Mouse (Mus musculus) embryonic facial prominence, embryonic 11.5 days (tissue): Measurements from ENCODE around the gene Ttn. TPM values are rescaled to one million over a fixed set of nuclear protein-coding genes. Genes with fewer than 3 reads are reported as not detected.

Source experiments
- ATAC-seq: fragments of 200-750 bp; cut with Nextera tagmentation; replicated peaks from 2 replicates; pipeline ENCODE4 v1.8.0; 2017; ENCODE audit warnings: low read depth; ENCODE audit not compliant: insufficient number of reproducible peaks, low FRiP score, low TSS enrichment
- DNase-seq: peaks from one replicate; pipeline ENCODE4 v3.0.0-alpha.2; 2015; ENCODE audit warnings: low spot score
- H3K27ac ChIP-seq: fragments of 300-500 bp; sonication (generic); replicated peaks from 2 replicates; pipeline ENCODE4 v1.5.1; 2014; ENCODE audit warnings: mild to moderate bottlenecking, low read depth, low read length, control low read depth
- H3K27me3 ChIP-seq: fragments of 300-500 bp; sonication (generic); 2 replicates; pipeline ENCODE4 v1.6.1; 2014; ENCODE audit warnings: mild to moderate bottlenecking, low read length, moderate library complexity, mixed read lengths; ENCODE audit not compliant: control insufficient read depth, insufficient read depth
- H3K36me3 ChIP-seq: fragments of 300-500 bp; sonication (generic); replicated peaks from 2 replicates; pipeline ENCODE4 v1.6.1; 2014; ENCODE audit warnings: low read depth, mild to moderate bottlenecking, low read length, moderate library complexity, mixed read lengths; ENCODE audit not compliant: control insufficient read depth, insufficient read depth
- H3K4me1 ChIP-seq: fragments of 300-500 bp; sonication (generic); 2 replicates; pipeline ENCODE4 v1.6.1; 2014; ENCODE audit warnings: low read length, mixed read lengths; ENCODE audit not compliant: control insufficient read depth, insufficient read depth
- H3K4me2 ChIP-seq: fragments of 300-500 bp; sonication (generic); 2 replicates; pipeline ENCODE4 v1.6.1; 2014; ENCODE audit warnings: low read depth, mild to moderate bottlenecking, control low read depth, low read length, moderate library complexity
- H3K4me3 ChIP-seq: fragments of 300-500 bp; sonication (generic); 2 replicates; pipeline ENCODE4 v1.5.1; 2014; ENCODE audit warnings: low read depth, low read length, control low read depth
- H3K9ac ChIP-seq: fragments of 300-500 bp; sonication (generic); replicated peaks from 2 replicates; pipeline ENCODE4 v1.6.1; 2014; ENCODE audit warnings: mild to moderate bottlenecking, control low read depth, low read length
- H3K9me3 ChIP-seq: fragments of 300-500 bp; sonication (generic); replicated peaks from 2 replicates; pipeline ENCODE4 v1.6.1; 2016; ENCODE audit warnings: mild to moderate bottlenecking, low read length, inconsistent platforms, mixed read lengths; ENCODE audit not compliant: control insufficient read depth
- WGBS: fragments of 180-500 bp; shearing (Covaris S2); extraction: QIAGEN DNeasy Blood & Tissue Kit; methylation state at CpG from one replicate; pipeline ENCODE4 v1.1.7; 2014; 5-methylcytosine and 5-hydroxymethylcytosine counted together
- polyA plus RNA-seq: library from polyadenylated mRNA; unstranded; fragments of >200 nt; fragmentation: Nextera tagmentation; extraction: Ambion mirVana; gene quantifications from 2 replicates; pipeline ENCODE4 v1.2.1, GENCODE M21; 2014

The Ttn gene
- polyA plus RNA-seq, 1 experiment from 2014 or later = 5.0 TPM

GRCm38 (mm10) chr2:76675949-76676348 lies 306.4 kb downstream of the Ttn start:
- Histone ChIP-seq H3K4me2 (peak overlapping the region; percentile 52), H3K4me1 (no peaks in the 10 kb centered on the region), H3K9ac (peak overlapping the region; percentile 92), H3K36me3 (no peaks in the 10 kb centered on the region), H3K27ac (no peak overlapping the region), H3K4me3 (peak overlapping the region; percentile 92), H3K9me3 (no peaks in the 10 kb centered on the region), H3K27me3 (no peaks in the 10 kb centered on the region)
- no peak for DNase-seq
- WGBS = 7% methylated on average over 4 of the region's 4 CpGs
- ATAC-seq = no peak

DNA sequence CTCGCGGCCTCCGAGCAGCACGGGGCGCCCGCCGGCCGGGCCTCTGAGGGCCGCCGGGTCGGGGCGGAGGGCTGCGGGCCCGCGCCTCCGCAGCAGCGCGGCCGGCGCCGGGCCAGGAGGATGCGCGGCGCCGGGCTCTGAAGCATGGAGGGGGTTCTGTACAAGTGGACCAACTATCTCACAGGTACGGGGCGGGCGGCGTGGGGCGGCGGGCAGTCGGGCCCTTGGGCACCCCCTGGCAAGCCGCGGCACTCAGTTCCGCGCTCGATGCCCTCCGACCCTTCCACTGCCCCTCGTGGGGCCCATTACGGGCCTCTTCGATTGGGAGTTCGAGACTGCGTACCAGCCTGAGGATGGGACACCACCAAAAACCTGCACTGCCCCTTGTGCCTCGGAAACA lies 306.9 kb downstream of the Ttn start:
- Histone ChIP-seq H3K4me2 (peak overlapping the region; percentile 52), H3K4me3 (peak overlapping the region; percentile 92), H3K9me3 (no peaks in the 10 kb centered on the region), H3K27ac (peak overlapping the region; percentile 70), H3K27me3 (no peaks in the 10 kb centered on the region), H3K36me3 (no peaks in the 10 kb centered on the region), H3K9ac (peak overlapping the region; percentile 92), H3K4me1 (no peaks in the 10 kb centered on the region)
- under 1% methylated on average over 19 of the region's 44 CpGs for WGBS
- peak; percentile 54 for DNase-seq
- peak; percentile 32 for ATAC-seq

GRCm38 (mm10) chr2:76674725-76675427 lies 307.5 kb downstream of the Ttn start, which contains the start of gene Plekha3:
Plekha3 (plus strand) TSS chr2:76675281.
- ATAC-seq = peak; percentile 76
- peak within 1 kb of the TSS; percentile 52 for H3K4me2 ChIP-seq
- peak; percentile 88 for DNase-seq
- H3K27ac ChIP-seq = peak within 1 kb of the TSS; percentile 70
- H3K9me3 ChIP-seq = no peaks in the 10 kb centered on the region
- H3K9ac ChIP-seq = peak within 1 kb of the TSS; percentile 92
- H3K4me1 ChIP-seq = no peaks in the 10 kb centered on the region
- peak within 1 kb of the TSS; percentile 92 for H3K4me3 ChIP-seq
- 5% methylated on average over 44 of the region's 52 CpGs for WGBS
- H3K36me3 ChIP-seq = no peaks in the 10 kb centered on the region
- H3K27me3 ChIP-seq = no peaks in the 10 kb centered on the region

GRCm38 (mm10) chr2:76673472-76674081 lies 308.8 kb downstream of the Ttn start:
- H3K9ac ChIP-seq = no peak overlapping the region
- H3K4me1 ChIP-seq = no peaks in the 10 kb centered on the region
- no peak for ATAC-seq
- no peak overlapping the region for H3K27ac ChIP-seq
- peak; percentile 59 for DNase-seq
- H3K4me2 ChIP-seq = peak overlapping the region; percentile 47; the same call in 1 of the 2 replicates
- H3K9me3 ChIP-seq = no peaks in the 10 kb centered on the region
- no peaks in the 10 kb centered on the region for H3K36me3 ChIP-seq
- WGBS = 35% methylated on average over 7 of the region's 7 CpGs
- H3K27me3 ChIP-seq = no peaks in the 10 kb centered on the region
- peak overlapping the region; percentile 40; the same call in 1 of the 2 replicates for H3K4me3 ChIP-seq

DNA sequence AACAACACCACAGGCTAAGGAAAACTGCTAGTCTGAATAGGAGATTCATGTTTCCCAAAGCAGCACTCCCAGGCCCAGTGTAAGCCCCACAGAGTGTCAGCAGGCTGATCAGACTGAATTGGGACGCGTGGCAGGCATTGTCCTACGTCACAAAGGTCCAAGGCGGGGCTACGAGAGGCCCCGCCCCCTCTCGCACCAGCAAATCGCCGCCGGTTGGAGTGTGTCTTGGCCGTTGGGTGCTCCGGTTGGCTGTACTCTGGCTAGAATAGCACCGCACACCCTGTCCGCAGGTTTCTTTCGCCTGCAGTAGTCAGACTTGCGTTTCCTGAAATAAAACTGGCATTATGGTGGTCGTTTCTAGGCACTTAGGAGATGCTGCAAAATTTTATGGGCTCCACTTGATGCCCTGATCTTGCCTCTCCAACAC lies 309.4 kb downstream of the Ttn start, which contains the start of gene Fkbp7:
Fkbp7 (minus strand) TSS at position 151 of the 427 bp plus-strand sequence.
- Histone ChIP-seq H3K9ac (peak within 1 kb of the TSS; percentile 60), H3K9me3 (no peaks in the 10 kb centered on the region), H3K4me1 (no peaks in the 10 kb centered on the region), H3K27me3 (no peaks in the 10 kb centered on the region), H3K36me3 (no peaks in the 10 kb centered on the region), H3K4me2 (peak within 1 kb of the TSS; percentile 47), H3K27ac (0 out of 2 replicates have a peak within 1 kb of the TSS, but pooled peaks have one; percentile 10), H3K4me3 (peak within 1 kb of the TSS; percentile 40)
- peak; percentile 87 for ATAC-seq
- under 1% methylated on average over 17 of the region's 17 CpGs for WGBS
- DNase-seq = peak; percentile 95

- no peak for ATAC-seq
- Histone ChIP-seq H3K27ac (0 out of 2 replicates have a peak overlapping the region, but pooled peaks have one; percentile 10), H3K9me3 (no peaks in the 10 kb centered on the region)
Observed at GRCm38 (mm10) chr2:76672134-76672745, 310.1 kb downstream of the Ttn start.

DNA sequence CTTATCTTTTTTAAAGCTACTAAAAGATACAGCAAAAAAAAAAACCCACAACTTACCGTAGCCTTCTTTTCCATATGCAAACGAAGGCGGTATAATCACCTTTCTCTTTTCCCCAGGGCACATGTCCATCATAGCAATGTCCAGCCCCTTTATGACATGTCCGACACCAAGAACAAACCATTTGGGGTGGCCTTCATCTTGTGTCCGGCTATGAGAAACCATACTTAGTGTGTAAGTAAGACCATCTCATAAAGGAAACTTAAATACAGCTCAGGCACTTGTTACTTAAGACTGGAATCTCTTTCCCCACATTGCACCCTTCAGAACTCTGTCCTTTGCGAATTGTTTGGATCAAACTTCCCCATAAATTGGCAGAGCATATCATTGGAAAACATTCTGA lies 310.7 kb downstream of the Ttn start:
- Histone ChIP-seq H3K27ac (no peak overlapping the region), H3K9ac (peak overlapping the region; percentile 60; the same call in 1 of the 2 replicates), H3K4me3 (peak overlapping the region; percentile 40; the same call in 1 of the 2 replicates), H3K36me3 (no peaks in the 10 kb centered on the region), H3K4me2 (peak overlapping the region; percentile 47), H3K27me3 (no peaks in the 10 kb centered on the region), H3K4me1 (no peaks in the 10 kb centered on the region), H3K9me3 (no peaks in the 10 kb centered on the region)
- WGBS = 88% methylated on average over 6 of the region's 6 CpGs
- no peak for DNase-seq
- ATAC-seq = no peak

More at GRCm38 (mm10) chr2:76672134-76672745, 310.1 kb downstream of the Ttn start:
- Histone ChIP-seq H3K4me1 (no peaks in the 10 kb centered on the region), H3K9ac (peak overlapping the region; percentile 60), H3K4me2 (peak overlapping the region; percentile 47), H3K4me3 (peak overlapping the region; percentile 40), H3K27me3 (no peaks in the 10 kb centered on the region), H3K36me3 (no peaks in the 10 kb centered on the region)
- DNase-seq = peak; percentile 11
- 41% methylated on average over 9 of the region's 9 CpGs for WGBS
